Mouse (Mus musculus) lung, embryonic 14.5 days (tissue): ENCODE measurements around the gene Insig1. TPM values are rescaled to one million over a fixed set of nuclear protein-coding genes. Genes with fewer than 3 reads are reported as not detected.

Experiments
- ATAC-seq: fragments of 200-750 bp; cut with Nextera tagmentation; 2 replicates; pipeline ENCODE4 v1.8.0; 2017; ENCODE audit warnings: mild to moderate bottlenecking, moderate TSS enrichment, moderate library complexity; ENCODE audit not compliant: insufficient read depth
- DNase-seq: peaks from one replicate; pipeline ENCODE4 v3.0.0-alpha.2; 2015
- H3K27ac ChIP-seq: fragments of 300-500 bp; sonication (generic); 2 replicates; pipeline ENCODE4 v1.5.1; 2014; ENCODE audit warnings: low read depth, mild to moderate bottlenecking, moderate library complexity
- H3K27me3 ChIP-seq: fragments of 300-500 bp; sonication (generic); 2 replicates; pipeline ENCODE4 v1.6.1; 2014; ENCODE audit warnings: low read length, control low read depth; ENCODE audit not compliant: insufficient read depth
- H3K36me3 ChIP-seq: fragments of 300-500 bp; sonication (generic); 2 replicates; pipeline ENCODE4 v1.6.1; 2014; ENCODE audit warnings: control low read depth; ENCODE audit not compliant: insufficient read depth
- H3K4me1 ChIP-seq: fragments of 300-500 bp; sonication (generic); 2 replicates; pipeline ENCODE4 v1.6.1; 2014; ENCODE audit warnings: antibody characterized with exemption, control low read depth; ENCODE audit not compliant: insufficient read depth
- H3K4me2 ChIP-seq: fragments of 300-500 bp; sonication (generic); 2 replicates; pipeline ENCODE4 v1.6.1; 2014; ENCODE audit warnings: mild to moderate bottlenecking
- H3K4me3 ChIP-seq: fragments of 300-500 bp; sonication (generic); 2 replicates; pipeline ENCODE4 v1.5.1; 2014; ENCODE audit warnings: low read depth, low read length
- H3K9ac ChIP-seq: fragments of 300-500 bp; sonication (generic); 2 replicates; pipeline ENCODE4 v1.6.1; 2014
- H3K9me3 ChIP-seq: fragments of 300-500 bp; sonication (generic); 2 replicates; pipeline ENCODE4 v1.6.1; 2016; ENCODE audit warnings: low read depth, low read length, control low read depth
- CTCF ChIP-seq: IDR thresholded peaks from 2 replicates; pipeline ENCODE4 v1.5.1; 2016; ENCODE audit warnings: antibody characterized with exemption, low read depth
- WGBS: fragments of 180-500 bp; shearing (Covaris S2); extraction: QIAGEN DNeasy Blood & Tissue Kit; methylation state at CpG from one replicate; pipeline ENCODE4 v1.1.7; 2014; 5-methylcytosine and 5-hydroxymethylcytosine counted together
- polyA plus RNA-seq: library from polyadenylated mRNA; unstranded; fragments of >200 nt; fragmentation: Nextera tagmentation; extraction: Ambion mirVana; gene quantifications from 2 replicates; pipeline ENCODE4 v1.2.1, GENCODE M21; 2014

Gene Insig1
- 66.5 and 74.8 TPM in 2 replicates for polyA plus RNA-seq

- Histone ChIP-seq H3K27ac (peak within 1 kb of the TSS; percentile 92), H3K9me3 (no peaks in the 10 kb centered on the region), H3K9ac (peak within 1 kb of the TSS; percentile 76), H3K4me1 (peaks cover 11% of the 10 kb centered on the region), H3K4me3 (peak within 1 kb of the TSS; percentile 80), H3K4me2 (peak within 1 kb of the TSS; percentile 62), H3K27me3 (no peaks in the 10 kb centered on the region), H3K36me3 (peaks cover 29% of the 10 kb centered on the region)
- no peak for TF ChIP-seq CTCF
- DNase-seq (peak; percentile 98), ATAC-seq (peak; percentile 91)
- WGBS = under 1% methylated on average over 64 of the region's 64 CpGs
These were observed at the start of gene Insig1 for GRCm38 (mm10) chr5:28070828-28071455. Insig1 (plus strand) TSS chr5:28071363.

GRCm38 (mm10) chr5:28023452-28023851 is 47.7 kb upstream of the Insig1 start:
- DNase-seq = peak; percentile 56

GRCm38 (mm10) chr5:28031577-28032236 is 39.5 kb upstream of the Insig1 start:
- Histone ChIP-seq H3K9me3 (no peaks in the 10 kb centered on the region), H3K4me3 (no peak overlapping the region), H3K4me2 (no peak overlapping the region), H3K36me3 (no peaks in the 10 kb centered on the region), H3K9ac (no peak overlapping the region), H3K27me3 (no peaks in the 10 kb centered on the region), H3K4me1 (no peaks in the 10 kb centered on the region), H3K27ac (no peak overlapping the region)
- no peak for TF ChIP-seq CTCF
- ATAC-seq (no peak), DNase-seq (no peak)
- WGBS = 84% methylated on average over 3 of the region's 3 CpGs

More at GRCm38 (mm10) chr5:28023452-28023851, 47.7 kb upstream of the Insig1 start:
- H3K27me3 ChIP-seq = no peaks in the 10 kb centered on the region
- no peaks in the 10 kb centered on the region for H3K9me3 ChIP-seq
- no peaks in the 10 kb centered on the region for H3K4me1 ChIP-seq
- TF ChIP-seq CTCF = no peak
- no peaks in the 10 kb centered on the region for H3K36me3 ChIP-seq
- H3K27ac ChIP-seq = no peak overlapping the region
- 23% methylated on average over 2 of the region's 2 CpGs for WGBS
- ATAC-seq = peak; percentile 58; the same call in 1 of the 2 replicates
- H3K9ac ChIP-seq = no peak overlapping the region
- H3K4me2 ChIP-seq = no peak overlapping the region
- H3K4me3 ChIP-seq = no peak overlapping the region

GRCm38 (mm10) chr5:28032866-28033265 is 38.3 kb upstream of the Insig1 start:
- no peak overlapping the region for H3K27ac ChIP-seq
- H3K4me3 ChIP-seq = no peak overlapping the region
- no peaks in the 10 kb centered on the region for H3K36me3 ChIP-seq
- 81% methylated on average over 10 of the region's 10 CpGs for WGBS
- no peak for TF ChIP-seq CTCF
- no peak overlapping the region for H3K4me2 ChIP-seq
- H3K27me3 ChIP-seq = no peaks in the 10 kb centered on the region
- peaks cover 5% of the 10 kb centered on the region; the same call in 1 of the 2 replicates for H3K4me1 ChIP-seq
- no peaks in the 10 kb centered on the region for H3K9me3 ChIP-seq
- H3K9ac ChIP-seq = no peak overlapping the region
- no peak for DNase-seq
- ATAC-seq = no peak

- no peaks in the 10 kb centered on the region for H3K9me3 ChIP-seq
These were observed 37.9 kb upstream of the Insig1 start for GRCm38 (mm10) chr5:28033281-28033680.

GRCm38 (mm10) chr5:28033826-28034225 is 37.3 kb upstream of the Insig1 start:
- Histone ChIP-seq H3K4me3 (no peak overlapping the region), H3K9me3 (no peaks in the 10 kb centered on the region), H3K27me3 (no peaks in the 10 kb centered on the region), H3K4me1 (peaks cover 5% of the 10 kb centered on the region; the same call in 1 of the 2 replicates), H3K4me2 (no peak overlapping the region), H3K27ac (no peak overlapping the region), H3K36me3 (no peaks in the 10 kb centered on the region), H3K9ac (no peak overlapping the region)
- ATAC-seq = no peak
- TF ChIP-seq CTCF = no peak
- 89% methylated on average over 5 of the region's 5 CpGs for WGBS
- no peak for DNase-seq

More at GRCm38 (mm10) chr5:28033281-28033680, 37.9 kb upstream of the Insig1 start:
- Histone ChIP-seq H3K36me3 (no peaks in the 10 kb centered on the region), H3K4me3 (no peak overlapping the region), H3K27ac (no peak overlapping the region), H3K27me3 (no peaks in the 10 kb centered on the region), H3K9ac (no peak overlapping the region), H3K4me1 (peaks cover 5% of the 10 kb centered on the region; the same call in 1 of the 2 replicates), H3K4me2 (no peak overlapping the region)
- no peak for TF ChIP-seq CTCF
- ATAC-seq = no peak
- 81% methylated on average over 5 of the region's 5 CpGs for WGBS
- DNase-seq = no peak

- Histone ChIP-seq H3K27me3 (no peaks in the 10 kb centered on the region), H3K4me1 (peaks cover 5% of the 10 kb centered on the region; the same call in 1 of the 2 replicates), H3K9ac (no peak overlapping the region), H3K36me3 (no peaks in the 10 kb centered on the region), H3K27ac (no peak overlapping the region), H3K4me2 (no peak overlapping the region), H3K4me3 (no peak overlapping the region), H3K9me3 (no peaks in the 10 kb centered on the region)
- DNase-seq (no peak), ATAC-seq (no peak)
- WGBS = 63% methylated on average over 1 of the region's 1 CpGs
- no peak for TF ChIP-seq CTCF
These were observed 35.2 kb upstream of the Insig1 start for GRCm38 (mm10) chr5:28036011-28036410.
